Mouse (Mus musculus): ENCODE data around the gene Ppargc1a.
A peak's percentile ranks its signal among the peaks of the same experiment; 100 is the strongest.

Ppargc1a gene

DNA sequence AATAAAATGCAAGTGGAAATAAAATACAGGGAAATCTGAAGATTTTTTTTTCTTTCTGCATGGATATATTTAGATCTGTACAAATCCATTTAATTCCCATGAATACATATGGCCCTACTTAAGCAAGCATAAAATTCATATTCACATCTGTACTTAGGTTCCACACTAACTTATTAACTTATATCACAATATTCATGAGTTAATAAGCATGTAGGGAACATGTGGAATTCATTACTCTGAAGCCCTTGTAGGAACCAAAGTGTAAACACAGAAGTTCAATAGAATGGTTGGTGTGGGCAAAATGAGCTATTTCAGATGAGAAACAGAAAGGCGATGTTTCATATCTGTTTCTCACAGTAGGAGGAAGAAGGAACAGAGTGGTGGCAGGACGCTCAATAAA is 62.9 kb downstream of the Ppargc1a start:
- DNase-seq (ENCODE audit: low spot score in 2 of 2) = no peak

- no peak for DNase-seq (ENCODE audit: low spot score in 2 of 2)
These were observed 69.5 kb downstream of the Ppargc1a start for GRCm38 (mm10) chr5:51497910-51498517.

DNA sequence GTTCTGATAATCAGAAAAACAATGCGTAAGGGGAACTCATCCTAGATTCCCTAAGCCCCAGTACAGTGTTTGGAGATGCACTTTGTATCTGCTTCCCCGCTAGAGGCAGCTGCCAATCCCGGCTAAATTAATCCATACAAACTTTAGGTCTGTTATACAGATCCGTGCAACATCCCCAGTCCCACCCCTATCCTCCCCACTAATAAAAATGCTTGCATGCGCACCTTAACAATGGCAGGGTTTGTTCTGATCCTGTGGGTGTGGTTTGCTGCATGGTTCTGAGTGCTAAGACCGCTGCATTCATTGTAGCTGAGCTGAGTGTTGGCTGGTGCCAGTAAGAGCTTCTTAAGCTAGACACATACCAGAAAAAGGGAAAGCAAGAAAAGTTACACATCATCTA is 72.1 kb downstream of the Ppargc1a start:
- DNase-seq (ENCODE audit: low spot score in 2 of 2) = no peak

- no peak for DNase-seq (ENCODE audit: low spot score in 2 of 2)
These were observed 73.1 kb downstream of the Ppargc1a start for GRCm38 (mm10) chr5:51494358-51494876.

DNA sequence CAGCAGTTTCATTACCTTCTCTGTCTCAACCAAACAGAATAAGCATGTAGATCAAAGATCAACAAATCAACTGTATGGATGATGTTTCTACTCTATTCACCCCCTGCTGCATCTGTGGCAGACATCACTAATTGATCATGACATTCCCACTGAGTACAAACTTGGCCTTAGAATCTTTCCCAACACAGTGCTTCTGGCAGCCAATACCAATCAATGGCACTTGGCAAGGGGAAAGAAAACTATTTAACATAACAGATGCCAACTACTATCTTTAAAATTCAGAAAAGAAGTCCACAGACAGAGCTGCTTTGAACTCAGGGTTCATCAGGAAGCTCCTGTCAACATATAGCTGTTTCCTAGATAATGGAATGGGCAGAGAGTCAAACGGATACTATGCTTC is 83.8 kb downstream of the Ppargc1a start:
- no peak for DNase-seq (ENCODE audit: low spot score in 2 of 2)

- DNase-seq (ENCODE audit: low spot score in 2 of 2) = no peak
These were observed 87.7 kb downstream of the Ppargc1a start for GRCm38 (mm10) chr5:51479859-51480258.

GRCm38 (mm10) chr5:51479456-51479855 is 88.1 kb downstream of the Ppargc1a start:
- no peak for DNase-seq (ENCODE audit: low spot score in 2 of 2)

DNA sequence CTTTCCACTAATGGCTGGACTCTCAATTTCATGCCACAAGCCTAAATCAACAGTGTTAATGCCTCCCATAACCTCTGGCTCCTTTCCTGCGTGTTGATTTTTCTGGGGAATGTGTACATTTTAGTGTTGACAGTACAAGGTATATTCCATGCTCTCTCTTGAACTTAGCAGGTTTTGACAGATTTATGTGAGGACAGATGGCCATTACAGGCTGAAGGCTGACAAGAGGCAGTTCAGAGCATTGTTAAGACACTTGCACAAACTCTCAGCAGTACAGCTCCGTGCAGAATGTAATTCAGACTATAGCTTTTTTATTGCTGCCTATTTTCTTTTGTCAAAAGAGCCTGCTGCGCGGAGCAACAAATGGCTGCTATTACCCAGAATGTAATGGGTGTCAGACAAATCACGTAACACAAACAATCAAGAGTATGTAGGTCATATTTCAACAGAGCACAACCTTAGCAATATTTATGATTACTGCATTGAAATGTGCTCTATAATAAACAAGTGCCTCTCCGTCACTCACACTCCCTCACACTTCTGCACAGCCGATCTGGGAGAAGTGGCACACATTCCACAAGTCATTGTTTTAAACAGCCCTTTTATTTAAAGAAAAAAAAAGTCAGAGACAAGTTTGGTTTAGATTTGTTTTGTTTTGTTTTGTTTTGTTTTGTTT is 89.1 kb downstream of the Ppargc1a start:
- DNase-seq (ENCODE audit: low spot score in 2 of 2) = no peak

DNA sequence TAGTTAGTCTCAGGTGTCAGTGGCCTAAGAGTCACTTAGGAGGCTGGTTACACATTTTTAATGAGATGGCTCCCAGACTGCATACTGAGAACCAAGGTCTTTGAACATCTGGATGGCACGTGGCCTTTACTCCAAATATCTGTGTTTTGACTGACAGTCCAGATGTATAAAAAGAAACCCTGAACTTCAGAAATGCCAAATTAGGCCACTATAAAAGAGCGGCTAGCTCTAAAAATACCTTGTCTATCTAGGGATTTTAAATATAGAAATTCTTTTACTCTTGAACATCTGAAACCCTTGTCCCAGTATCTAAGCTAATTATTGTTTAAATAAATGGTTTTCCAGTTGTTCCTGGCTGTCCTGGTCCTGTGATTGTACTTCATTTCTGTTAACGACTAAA is 90.4 kb downstream of the Ppargc1a start:
- no peak for DNase-seq (ENCODE audit: low spot score in 2 of 2)

DNA sequence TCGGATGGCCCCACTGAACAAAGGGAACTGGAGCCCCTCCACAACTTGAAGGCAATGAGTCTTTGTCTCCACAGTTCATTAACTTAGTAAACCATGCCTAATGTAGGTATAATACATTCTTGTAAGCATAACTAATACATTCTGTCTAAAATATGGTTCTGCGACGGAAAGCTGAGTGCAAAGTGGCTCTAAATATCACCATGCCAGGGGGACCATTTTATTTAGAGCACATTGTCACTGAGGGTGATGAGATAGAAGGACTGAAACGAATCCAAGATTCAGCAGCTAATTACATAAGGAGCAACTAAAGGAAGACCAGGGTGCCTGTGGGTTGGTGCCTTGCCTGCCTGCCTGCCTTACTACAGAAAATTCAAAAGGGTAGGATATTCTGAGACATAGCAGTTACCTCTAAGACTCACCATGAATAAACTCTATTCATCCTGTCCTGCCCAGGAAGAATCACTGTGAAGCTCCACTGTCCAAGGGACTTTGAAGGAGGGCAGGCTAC is 92.4 kb downstream of the Ppargc1a start:
- no peak for DNase-seq (ENCODE audit: low spot score in 2 of 2)

DNA sequence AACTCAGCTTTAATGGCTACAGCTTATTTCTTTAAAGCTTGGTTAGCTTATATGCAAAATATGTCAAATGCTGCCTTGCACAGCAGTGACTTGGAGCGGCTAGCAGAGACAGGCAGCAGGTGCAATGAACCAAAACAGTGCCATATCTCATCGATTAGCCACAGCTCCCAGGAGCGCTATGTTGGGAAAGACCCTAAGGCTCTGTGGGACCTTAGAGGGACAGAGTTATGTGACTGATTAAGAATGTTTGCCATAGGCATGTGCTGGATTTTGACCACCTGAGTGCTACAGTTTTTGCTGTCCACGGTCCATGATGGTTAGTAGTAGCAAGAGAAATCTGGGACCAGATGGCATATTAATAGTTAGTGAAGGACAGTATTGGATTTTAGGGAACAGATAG is 95.9 kb downstream of the Ppargc1a start:
- no peak for DNase-seq (ENCODE audit: low spot score in 2 of 2)

DNA sequence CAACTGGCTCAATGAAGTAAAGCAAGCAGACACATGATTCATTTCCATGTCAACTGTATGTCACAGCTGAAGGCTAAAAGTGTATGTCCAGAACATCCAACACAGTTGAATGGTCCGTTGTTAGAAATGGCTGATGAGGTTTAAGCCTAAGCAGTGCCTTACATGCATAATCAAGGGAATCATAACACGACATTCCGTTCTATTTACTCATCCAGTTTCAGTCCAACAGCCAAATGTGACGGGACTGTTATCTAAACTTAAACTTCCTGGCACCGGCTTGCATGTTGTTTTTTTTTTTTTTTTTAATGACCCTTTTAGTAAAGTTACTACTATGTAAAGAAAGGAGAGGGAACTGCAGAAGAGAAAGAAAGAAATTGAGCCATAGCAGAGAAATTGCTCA is 101.5 kb downstream of the Ppargc1a start:
- no peak for DNase-seq (ENCODE audit: low spot score in 2 of 2)

DNA sequence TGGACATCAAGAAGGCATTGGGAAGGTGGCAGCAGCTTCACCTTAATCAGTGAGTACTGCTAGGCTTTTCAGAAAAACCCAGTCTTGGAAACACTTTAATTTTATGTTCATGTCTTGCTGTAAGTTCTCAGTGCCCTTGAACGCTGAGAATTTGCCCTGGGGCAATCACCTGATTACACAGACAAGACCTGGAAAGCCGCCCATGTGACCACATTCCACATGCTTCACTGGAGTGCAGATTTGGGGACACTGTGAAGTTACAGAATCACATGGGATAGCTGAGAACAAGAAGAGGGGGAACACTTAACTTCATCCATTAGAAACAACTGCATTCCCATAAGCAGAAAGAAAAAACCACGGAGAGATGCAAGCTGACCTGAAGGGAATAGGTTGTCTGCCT is 115.5 kb downstream of the Ppargc1a start:
- no peak for DNase-seq (ENCODE audit: low spot score in 2 of 2)

DNA sequence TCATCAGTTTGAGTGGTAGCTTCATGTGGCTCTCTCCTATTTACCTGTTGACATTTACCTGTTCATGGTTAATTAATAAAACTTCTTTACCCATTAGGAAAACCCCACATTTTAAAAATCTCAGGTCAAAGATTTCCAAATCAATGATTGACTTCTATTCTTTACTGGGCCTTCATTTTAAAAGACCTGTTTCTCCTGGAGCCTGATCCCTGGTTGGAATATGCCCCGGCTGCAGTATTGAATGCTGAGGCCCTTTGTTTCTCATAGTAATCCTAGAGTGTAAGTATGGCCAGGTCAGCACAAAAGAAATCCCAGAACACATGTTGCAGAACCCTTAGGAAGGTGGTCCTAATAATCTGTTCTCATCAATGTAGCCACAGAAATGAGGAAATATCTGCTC is 119.9 kb downstream of the Ppargc1a start:
- DNase-seq (ENCODE audit: low spot score in 2 of 2) = no peak

- no peak for DNase-seq (ENCODE audit: low spot score in 2 of 2)
These were observed 121.0 kb downstream of the Ppargc1a start for GRCm38 (mm10) chr5:51446299-51447090.

- DNase-seq (ENCODE audit: low spot score in 2 of 2) = no peak
These were observed 121.8 kb downstream of the Ppargc1a start for GRCm38 (mm10) chr5:51445726-51446125.

GRCm38 (mm10) chr5:51439773-51440172 is 127.8 kb downstream of the Ppargc1a start:
- DNase-seq (ENCODE audit: low spot score in 2 of 2) = no peak

- DNase-seq (ENCODE audit: low spot score in 2 of 2) = no peak
These were observed 133.6 kb downstream of the Ppargc1a start for GRCm38 (mm10) chr5:51433905-51434304.

GRCm38 (mm10) chr5:51432532-51432931 is 135.0 kb downstream of the Ppargc1a start:
- no peak for DNase-seq (ENCODE audit: low spot score in 2 of 2)

GRCm38 (mm10) chr5:51432031-51432430 is 135.5 kb downstream of the Ppargc1a start:
- peak in 1 of 2 experiments; percentile 1 for DNase-seq (ENCODE audit: low spot score in 2 of 2)

- DNase-seq (ENCODE audit: low spot score in 2 of 2) = no peak
These were observed 141.1 kb downstream of the Ppargc1a start for GRCm38 (mm10) chr5:51426406-51426805.

DNA sequence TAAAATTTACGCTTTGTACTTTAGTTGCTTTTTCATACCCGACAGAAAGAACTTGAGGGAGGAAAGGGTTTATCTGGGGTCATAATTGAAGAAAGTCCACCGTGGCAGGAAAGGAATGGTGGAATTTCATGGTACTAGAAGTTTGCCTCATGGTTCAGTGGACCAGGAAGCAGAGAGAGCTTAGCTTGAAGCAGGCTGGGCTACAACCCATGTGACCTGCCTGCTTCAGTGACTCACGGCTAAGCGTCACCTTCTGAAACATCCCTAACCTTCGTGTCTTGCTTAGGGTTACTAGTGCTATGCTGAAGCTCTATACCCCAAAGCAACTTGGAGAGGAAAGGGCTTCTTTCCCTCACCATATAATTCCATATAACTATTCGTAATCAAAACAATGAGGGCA is 151.1 kb downstream of the Ppargc1a start:
- DNase-seq (ENCODE audit: low spot score in 2 of 2) = no peak
